Mouse (Mus musculus) C2C12 (cell line): Measurements from ENCODE around the gene Gm49395.

Source experiments
- CEBPB ChIP-seq: IDR thresholded peaks from one replicate; pipeline ENCODE4 v1.6.1; 2011; ENCODE audit warnings: low read depth, mild to moderate bottlenecking, control low read depth, moderate library complexity
- CTCF ChIP-seq: IDR thresholded peaks from one replicate; pipeline ENCODE4 v1.5.1; 2011; ENCODE audit not compliant: control insufficient read depth, insufficient read depth, insufficient read length
- MYOG ChIP-seq: IDR thresholded peaks from one replicate; pipeline ENCODE4 v1.6.1; 2011; ENCODE audit not compliant: control insufficient read depth, insufficient read length; ENCODE audit errors: extremely low read depth

DNA sequence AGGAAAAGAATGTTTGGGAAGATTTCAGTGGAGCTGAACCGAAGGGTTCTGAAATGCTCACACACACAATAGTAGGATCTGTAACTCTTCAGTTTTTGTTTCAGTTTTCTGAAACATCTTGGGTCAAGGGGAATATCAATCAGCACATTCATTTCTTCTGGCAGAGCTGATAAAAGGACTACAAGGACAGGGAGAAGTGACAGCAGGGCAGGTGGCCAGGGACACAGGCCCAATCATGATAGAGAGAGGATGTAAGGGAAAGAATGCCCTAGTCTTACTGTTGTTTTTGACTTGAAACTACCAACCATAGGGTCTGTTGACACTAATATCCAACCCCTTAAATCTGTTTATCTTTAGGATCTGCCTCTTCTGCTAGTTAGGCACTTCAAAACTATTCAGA lies 22.8 kb upstream of the Gm49395 start:
- TF ChIP-seq CTCF = no peak
- TF ChIP-seq CEBPB = no peak
- TF ChIP-seq MYOG = no peak
